Mouse (Mus musculus): ENCODE data around the gene Inha.

Inha gene

GRCm38 (mm10) chr1:75490785-75491551, 15.9 kb upstream of the Inha start:
- DNase-seq (ENCODE audit: low spot score), result no peak

- DNase-seq (ENCODE audit: low spot score), result no peak
These were observed 14.2 kb upstream of the Inha start for GRCm38 (mm10) chr1:75492579-75493170.

DNA sequence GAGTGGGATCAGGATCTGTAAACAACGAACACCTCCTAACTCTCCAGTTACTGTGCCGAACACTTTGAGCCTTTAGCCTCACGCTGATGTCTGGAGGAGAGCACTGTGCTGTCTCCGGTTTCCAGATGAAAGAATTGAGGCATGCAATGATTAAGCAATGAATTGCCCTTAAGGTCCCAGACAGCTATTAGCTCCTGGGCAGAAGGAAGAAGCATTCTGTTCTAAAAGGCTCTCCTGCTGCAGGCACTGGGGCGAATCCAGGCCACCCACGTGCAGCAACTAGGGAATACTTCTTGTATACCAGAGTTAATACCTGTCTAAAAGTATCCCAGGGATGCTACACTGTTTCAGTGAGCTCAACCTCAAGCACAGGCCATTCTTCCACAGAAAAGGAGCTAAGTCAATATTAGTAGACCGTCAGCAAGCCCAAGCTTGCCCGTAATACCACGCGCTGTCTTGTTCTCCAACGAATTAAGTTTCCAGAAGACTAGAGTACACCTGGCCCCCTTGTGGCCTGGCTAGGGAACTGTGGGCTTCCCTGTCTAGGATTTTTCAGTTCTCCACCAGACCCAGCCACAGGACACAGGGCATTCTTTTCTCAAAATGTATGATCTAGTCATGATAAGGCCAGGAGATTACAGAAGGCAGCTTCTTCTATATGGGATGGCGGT, 11.9 kb upstream of the Inha start:
- no peak for DNase-seq (ENCODE audit: low spot score)

- no peak for DNase-seq (ENCODE audit: low spot score)
These were observed 8.0 kb upstream of the Inha start for GRCm38 (mm10) chr1:75498897-75499296.

GRCm38 (mm10) chr1:75499441-75499840, 7.4 kb upstream of the Inha start:
- DNase-seq (ENCODE audit: low spot score), result no peak

DNA sequence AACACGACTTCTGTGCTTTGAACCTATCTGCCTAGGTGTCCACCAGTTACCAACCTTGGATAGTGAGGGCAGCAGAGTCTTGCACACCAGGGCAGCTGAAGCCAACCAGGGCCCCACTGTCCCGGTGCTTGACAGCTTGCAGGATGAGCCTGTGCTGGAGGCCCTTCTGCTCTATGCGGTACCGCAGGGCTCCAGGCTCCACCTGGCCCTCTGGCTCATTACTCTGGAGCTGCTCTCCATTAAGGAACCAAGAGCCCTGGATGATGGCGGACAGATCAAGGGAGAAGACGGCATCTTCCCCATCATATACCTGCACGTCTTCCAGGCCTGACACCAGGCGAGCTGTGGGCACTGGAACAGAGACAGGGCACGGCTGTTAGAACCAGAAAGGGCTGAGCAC, 5.0 kb upstream of the Inha start:
- DNase-seq (ENCODE audit: low spot score), result no peak

GRCm38 (mm10) chr1:75502945-75503650, 3.8 kb upstream of the Inha start:
- DNase-seq (ENCODE audit: low spot score), result no peak

- no peak for DNase-seq (ENCODE audit: low spot score)
These were observed 3.3 kb upstream of the Inha start for GRCm38 (mm10) chr1:75503651-75503980.

GRCm38 (mm10) chr1:75504256-75505045, 2.4 kb upstream of the Inha start:
- DNase-seq (ENCODE audit: low spot score), result no peak

DNA sequence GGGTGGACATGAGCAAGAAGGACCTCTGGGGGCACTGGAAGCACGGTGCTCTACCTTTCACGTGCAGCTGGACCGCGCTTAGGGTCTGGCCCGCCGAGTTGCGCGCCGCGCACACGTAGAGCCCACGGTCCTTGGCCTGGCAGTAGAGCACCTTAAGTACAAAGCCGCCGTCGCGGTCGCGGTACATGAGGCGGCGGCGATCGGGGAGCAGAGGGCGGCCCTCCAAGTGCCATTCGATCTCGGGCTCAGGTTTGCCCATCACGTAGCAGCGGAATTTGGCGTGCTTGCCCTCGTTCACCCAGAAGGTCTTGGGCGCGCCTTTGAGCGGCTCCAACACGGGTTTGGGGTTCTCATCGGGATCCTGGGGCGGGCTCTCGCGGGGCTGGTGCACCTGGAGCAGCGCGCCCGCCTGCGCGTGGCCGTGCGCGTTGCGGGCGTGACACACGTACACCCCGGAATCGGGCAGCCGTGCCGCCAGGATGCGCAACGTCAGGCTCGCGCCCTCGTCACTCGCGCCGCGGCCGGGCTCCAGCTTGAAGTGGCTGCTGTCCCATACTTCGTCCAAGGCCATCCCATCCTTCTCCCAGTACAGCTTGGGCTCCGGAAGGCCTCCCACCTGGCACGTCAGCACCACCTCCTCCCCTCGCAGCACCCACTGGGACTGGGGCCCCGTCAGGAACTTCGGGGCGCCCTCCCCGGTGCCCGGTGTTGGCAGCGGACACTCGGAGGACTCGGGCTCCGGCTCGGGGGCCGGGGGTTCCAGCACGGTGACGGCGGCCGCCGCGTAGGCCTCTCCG, 1.5 kb upstream of the Inha start:
- DNase-seq (ENCODE audit: low spot score), result no peak

GRCm38 (mm10) chr1:75505956-75506831, 683 bp upstream of the Inha start, which contains the start of gene Obsl1:
Obsl1 (minus strand) TSS chr1:75506452.
- no peak for DNase-seq (ENCODE audit: low spot score)

- no peak for DNase-seq (ENCODE audit: low spot score)
These were observed 2.7 kb downstream of the Inha start for GRCm38 (mm10) chr1:75509586-75509985.

GRCm38 (mm10) chr1:75510154-75510553, 3.3 kb downstream of the Inha start:
- DNase-seq (ENCODE audit: low spot score), result no peak

DNA sequence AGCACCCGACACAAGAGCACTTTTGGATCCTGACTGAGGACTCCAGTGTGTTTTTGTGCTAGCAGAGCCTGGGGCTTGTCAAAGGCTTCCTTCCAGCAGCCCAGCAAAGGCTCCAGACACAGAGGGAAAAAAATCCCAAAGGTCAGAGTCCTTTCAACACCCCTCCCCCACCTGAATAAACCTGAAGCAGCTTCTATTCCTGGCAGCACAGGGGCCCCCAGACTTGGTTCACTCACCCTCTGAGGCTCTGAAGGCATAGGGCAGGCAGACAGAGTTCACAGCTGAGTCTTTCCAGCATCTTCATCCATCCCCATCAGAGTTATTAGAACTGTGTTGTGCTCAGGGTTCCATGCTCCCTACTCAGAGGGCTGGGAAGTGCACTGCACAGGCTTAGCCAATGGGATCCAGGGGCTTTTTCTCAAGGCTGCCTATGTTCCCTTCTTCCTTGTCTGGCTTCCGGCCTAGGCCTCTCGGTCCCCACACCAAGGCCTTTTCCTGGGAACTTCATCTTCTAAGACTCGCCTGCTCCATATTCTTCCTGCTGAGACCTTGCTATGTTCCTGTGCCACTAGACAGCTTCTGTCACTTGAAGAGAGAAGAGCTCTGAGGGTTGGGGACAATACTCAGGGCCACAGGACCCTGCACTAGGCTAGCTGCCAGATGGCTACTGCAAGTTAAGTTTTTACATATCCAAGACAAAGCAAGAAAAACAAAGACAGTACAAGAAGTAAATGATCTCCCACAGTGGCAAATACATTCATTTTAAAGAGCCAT, 4.7 kb downstream of the Inha start:
- no peak for DNase-seq (ENCODE audit: low spot score)

- DNase-seq (ENCODE audit: low spot score), result no peak
These were observed 5.7 kb downstream of the Inha start for GRCm38 (mm10) chr1:75512550-75512949.

GRCm38 (mm10) chr1:75516703-75517380, 10.0 kb downstream of the Inha start:
- no peak for DNase-seq (ENCODE audit: low spot score)

DNA sequence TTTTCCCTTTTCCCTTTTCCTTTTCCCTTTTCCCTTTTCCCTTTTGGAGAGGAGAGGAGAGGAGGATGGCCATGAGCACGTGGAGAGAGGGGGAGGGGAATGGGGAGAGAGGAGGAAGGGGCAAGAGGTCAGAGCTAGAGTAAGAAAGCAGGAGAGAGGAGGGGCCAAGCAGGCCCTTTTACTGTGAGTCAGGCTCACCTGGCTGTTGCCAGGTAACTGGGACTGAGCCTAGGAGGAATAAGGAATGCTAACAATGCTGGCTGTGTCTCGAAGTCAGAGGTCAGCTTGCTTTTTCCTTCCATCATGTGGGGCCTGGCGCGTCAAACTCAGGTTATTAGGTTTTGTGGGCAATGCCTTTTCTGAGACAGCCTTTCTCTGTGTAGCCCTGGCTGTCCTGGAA, 11.1 kb downstream of the Inha start:
- no peak for DNase-seq (ENCODE audit: low spot score)

- no peak for DNase-seq (ENCODE audit: low spot score)
These were observed 11.6 kb downstream of the Inha start for GRCm38 (mm10) chr1:75518427-75518826.

DNA sequence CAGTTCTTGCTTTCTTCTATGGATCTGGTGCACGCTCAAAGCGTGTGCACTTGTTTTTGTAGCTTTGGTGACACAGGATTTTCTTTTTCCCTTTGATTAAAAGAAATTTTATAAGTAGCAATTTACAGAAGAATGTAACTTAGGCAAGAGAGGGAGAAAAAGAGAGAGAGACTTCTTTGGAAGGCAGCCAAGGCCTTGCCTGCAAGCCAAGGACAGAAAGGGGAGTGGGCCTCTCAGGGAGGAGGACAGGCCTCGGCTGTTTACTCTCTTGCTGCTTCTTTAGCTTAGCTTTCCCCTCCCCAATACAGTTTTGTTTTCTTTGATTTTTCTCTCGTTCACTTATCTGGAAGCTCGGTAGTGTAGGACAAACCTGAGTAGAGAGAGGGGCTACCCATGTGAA, 12.7 kb downstream of the Inha start:
- DNase-seq (ENCODE audit: low spot score), result no peak

All from layer of hippocampus, adult 9-10 months (tissue).